Mouse (Mus musculus) liver, embryonic 16.5 days (tissue): Measurements from ENCODE around the gene Hspa1l. TPM values are rescaled to one million over a fixed set of nuclear protein-coding genes. Genes with fewer than 3 reads are reported as not detected.
"Not testable (repeated sequence)": the region's sequence is repeated elsewhere in the genome, so short reads cannot be mapped to it uniquely, and the experiment has no call there.

Experiments
- ATAC-seq: fragments of 200-750 bp; cut with Nextera tagmentation; 2 replicates; pipeline ENCODE4 v1.8.0; 2017; ENCODE audit warnings: low read depth, mild to moderate bottlenecking, moderate number of reproducible peaks, moderate library complexity
- H3K27ac ChIP-seq: fragments of 300-500 bp; sonication (generic); 2 replicates; pipeline ENCODE4 v1.5.1; 2014; ENCODE audit warnings: mild to moderate bottlenecking, low read length
- H3K27me3 ChIP-seq: fragments of 300-500 bp; sonication (generic); 2 replicates; pipeline ENCODE4 v1.6.1; 2014; ENCODE audit warnings: low read depth, low read length, mixed read lengths; ENCODE audit not compliant: control insufficient read depth, insufficient read depth
- H3K36me3 ChIP-seq: fragments of 300-500 bp; sonication (generic); 2 replicates; pipeline ENCODE4 v1.6.1; 2014; ENCODE audit warnings: mild to moderate bottlenecking; ENCODE audit not compliant: control insufficient read depth, insufficient read depth
- H3K4me1 ChIP-seq: fragments of 300-500 bp; sonication (generic); 2 replicates; pipeline ENCODE4 v1.6.1; 2014; ENCODE audit warnings: low read depth, low read length, mixed read lengths; ENCODE audit not compliant: control insufficient read depth
- H3K4me2 ChIP-seq: fragments of 300-500 bp; sonication (generic); 2 replicates; pipeline ENCODE4 v1.6.1; 2014; ENCODE audit warnings: low read depth, low read length, mixed read lengths
- H3K4me3 ChIP-seq: fragments of 300-500 bp; sonication (generic); 2 replicates; pipeline ENCODE4 v1.5.1; 2014; ENCODE audit warnings: low read depth, mild to moderate bottlenecking, low read length
- H3K9ac ChIP-seq: fragments of 300-500 bp; sonication (generic); 2 replicates; pipeline ENCODE4 v1.6.1; 2014; ENCODE audit warnings: low read depth, low read length
- H3K9me3 ChIP-seq: fragments of 300-500 bp; sonication (generic); replicated peaks from 2 replicates; pipeline ENCODE4 v1.6.1; 2016; ENCODE audit warnings: low read length; ENCODE audit not compliant: control insufficient read depth
- WGBS: fragments of 180-500 bp; shearing (Covaris S2); extraction: QIAGEN DNeasy Blood & Tissue Kit; methylation state at CpG from one replicate; pipeline ENCODE4 v1.1.7; 2014; ENCODE audit not compliant: insufficient replicate concordance; 5-methylcytosine and 5-hydroxymethylcytosine counted together
- polyA plus RNA-seq: library from polyadenylated mRNA; unstranded; fragments of >200 nt; fragmentation: Nextera tagmentation; extraction: Ambion mirVana; gene quantifications from 2 replicates; pipeline ENCODE4 v1.2.1, GENCODE M21; 2015

The Hspa1l gene
- polyA plus RNA-seq, 1 experiment from 2014 or later: 0.27 TPM

- ATAC-seq: no peak
- Histone ChIP-seq H3K27ac (no peak overlapping the region), H3K9ac (no peak overlapping the region), H3K27me3 (peaks cover 14% of the 10 kb centered on the region), H3K36me3 (no peaks in the 10 kb centered on the region), H3K4me1 (peaks cover 22% of the 10 kb centered on the region), H3K4me3 (no peak overlapping the region), H3K4me2 (no peak overlapping the region), H3K9me3 (no peaks in the 10 kb centered on the region)
- 64% methylated on average over 3 of the region's 3 CpGs for WGBS
Observed at GRCm38 (mm10) chr17:34955884-34956283, 16.6 kb upstream of the Hspa1l start.

- H3K4me2 ChIP-seq: no peak overlapping the region
- 18% methylated on average over 1 of the region's 1 CpGs for WGBS
- no peak for ATAC-seq
Observed at GRCm38 (mm10) chr17:34956340-34956739, 16.2 kb upstream of the Hspa1l start.

GRCm38 (mm10) chr17:34957291-34957690 is 15.2 kb upstream of the Hspa1l start:
- not testable (repeated sequence) for H3K9ac ChIP-seq, H3K4me2 ChIP-seq, H3K27ac ChIP-seq, ATAC-seq, H3K4me3 ChIP-seq, H3K9me3 ChIP-seq, H3K36me3 ChIP-seq
- H3K27me3 ChIP-seq: peaks cover 18% of the 10 kb centered on the region
- H3K4me1 ChIP-seq: peaks cover 12% of the 10 kb centered on the region
- 22% methylated on average over 24 of the region's 40 CpGs for WGBS

More at GRCm38 (mm10) chr17:34956340-34956739, 16.2 kb upstream of the Hspa1l start:
- Histone ChIP-seq H3K9me3 (no peaks in the 10 kb centered on the region), H3K27ac (no peak overlapping the region), H3K4me1 (peaks cover 19% of the 10 kb centered on the region), H3K27me3 (peaks cover 16% of the 10 kb centered on the region), H3K4me3 (no peak overlapping the region), H3K36me3 (no peaks in the 10 kb centered on the region), H3K9ac (no peak overlapping the region)

- not testable (repeated sequence) for H3K9ac ChIP-seq, H3K27ac ChIP-seq, ATAC-seq, H3K36me3 ChIP-seq, H3K4me3 ChIP-seq, H3K4me2 ChIP-seq, H3K9me3 ChIP-seq
- 31% methylated on average over 24 of the region's 40 CpGs for WGBS
- Histone ChIP-seq H3K27me3 (peaks cover 18% of the 10 kb centered on the region), H3K4me1 (peaks cover 12% of the 10 kb centered on the region)
Observed at GRCm38 (mm10) chr17:34957966-34958365, 14.5 kb upstream of the Hspa1l start.

GRCm38 (mm10) chr17:34958734-34959129 is 13.8 kb upstream of the Hspa1l start:
- peak overlapping the region; percentile 89 for H3K4me2 ChIP-seq
- peaks cover 18% of the 10 kb centered on the region for H3K27me3 ChIP-seq
- WGBS: 0% methylated on average over 13 of the region's 47 CpGs
- H3K4me1 ChIP-seq: peaks cover 12% of the 10 kb centered on the region
- peak overlapping the region; percentile 64 for H3K4me3 ChIP-seq
- H3K36me3 ChIP-seq, H3K9ac ChIP-seq, H3K9me3 ChIP-seq, H3K27ac ChIP-seq, ATAC-seq: not testable (repeated sequence)

- not testable (repeated sequence) for H3K9me3 ChIP-seq, H3K36me3 ChIP-seq
- Histone ChIP-seq H3K27ac (peak within 1 kb of the TSS; percentile 83), H3K4me3 (peak within 1 kb of the TSS; percentile 64), H3K9ac (peak within 1 kb of the TSS; percentile 67), H3K4me1 (peaks cover 12% of the 10 kb centered on the region), H3K4me2 (peak within 1 kb of the TSS; percentile 89), H3K27me3 (peaks cover 18% of the 10 kb centered on the region)
- 0% methylated on average over 29 of the region's 32 CpGs for WGBS
- ATAC-seq: peak; percentile 90
Observed at GRCm38 (mm10) chr17:34959130-34959778, 13.2 kb upstream of the Hspa1l start, which contains the start of gene Hspa1b. Hspa1b (minus strand) TSS chr17:34959238.

- peaks cover 18% of the 10 kb centered on the region for H3K27me3 ChIP-seq
- WGBS: 3% methylated on average over 12 of the region's 12 CpGs
- H3K4me3 ChIP-seq: peak overlapping the region; percentile 64
- peaks cover 12% of the 10 kb centered on the region for H3K4me1 ChIP-seq
- ATAC-seq: no peak
- H3K4me2 ChIP-seq: peak overlapping the region; percentile 89
- no peaks in the 10 kb centered on the region for H3K9me3 ChIP-seq
- peak overlapping the region; percentile 83 for H3K27ac ChIP-seq
- no peaks in the 10 kb centered on the region for H3K36me3 ChIP-seq
- peak overlapping the region; percentile 67 for H3K9ac ChIP-seq
Observed at GRCm38 (mm10) chr17:34959881-34960515, 12.5 kb upstream of the Hspa1l start.

- Histone ChIP-seq H3K9me3 (no peaks in the 10 kb centered on the region), H3K4me1 (peaks cover 12% of the 10 kb centered on the region), H3K27ac (no peak overlapping the region), H3K4me2 (no peak overlapping the region), H3K27me3 (peaks cover 18% of the 10 kb centered on the region), H3K36me3 (no peaks in the 10 kb centered on the region), H3K9ac (no peak overlapping the region), H3K4me3 (no peak overlapping the region)
- no peak for ATAC-seq
Observed at GRCm38 (mm10) chr17:34960702-34961493, 11.6 kb upstream of the Hspa1l start.

GRCm38 (mm10) chr17:34962125-34962524 is 10.4 kb upstream of the Hspa1l start:
- Histone ChIP-seq H3K36me3 (no peaks in the 10 kb centered on the region), H3K4me2 (no peak overlapping the region), H3K9me3 (no peaks in the 10 kb centered on the region), H3K27me3 (peaks cover 15% of the 10 kb centered on the region), H3K9ac (no peak overlapping the region), H3K27ac (no peak overlapping the region), H3K4me1 (peaks cover 12% of the 10 kb centered on the region), H3K4me3 (no peak overlapping the region)
- WGBS: 18% methylated on average over 3 of the region's 3 CpGs
- no peak for ATAC-seq
